Mouse (Mus musculus): ENCODE measurements around the gene S100a6.

- TF ChIP-seq GATA1 (IDR thresholded peaks at IDR 0.05; ENCODE audit: low read length) (no peak), TAL1 (IDR thresholded peaks at IDR 0.05; ENCODE audit: low read length) (no peak)
Observed at GRCm38 (mm10) chr3:90587361-90588101, 25.2 kb upstream of the S100a6 start.

Measured in erythroblast, embryonic 14.5 days (primary cell).